Mouse (Mus musculus) gastrocnemius, postnatal 25 days (tissue): ENCODE measurements around the gene Mark1. TPM values are rescaled to one million over a fixed set of nuclear protein-coding genes. Genes with fewer than 3 reads are reported as not detected.

Experiments used
- DNase-seq: peaks from one replicate; pipeline ENCODE4 v3.0.0; 2022
- total RNA-seq, 2 experiments: library from RNA; stranded (reverse); gene quantifications; 1 replicate in 1 of 2; 2 replicates in 1 of 2; pipeline ENCODE4 v1.2.3; 2021

Mark1 gene
- total RNA-seq, 2 experiments from 2014 or later, result 3.2 to 3.7 TPM

- no peak for DNase-seq
Observed at GRCm38 (mm10) chr1:184963121-184963693, 36.2 kb downstream of the Mark1 start.

DNA sequence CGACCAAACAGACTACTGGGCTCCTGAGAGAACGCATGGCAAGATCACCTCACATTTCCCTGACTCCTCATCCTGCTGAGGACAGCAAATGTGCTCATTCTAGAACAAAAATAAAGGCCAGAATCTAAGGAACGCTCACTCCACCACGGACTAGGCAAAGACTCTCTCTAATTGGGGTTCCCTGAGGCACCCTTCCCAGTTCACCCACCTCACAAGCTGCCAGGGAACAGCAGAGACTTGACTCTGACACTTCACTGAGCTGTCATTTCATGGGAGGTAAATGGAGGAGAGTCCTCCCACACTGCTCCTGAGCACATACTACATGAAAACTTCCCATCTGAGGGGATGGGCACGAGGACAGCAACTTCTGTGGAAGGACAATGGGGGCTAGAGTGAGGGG, 37.5 kb downstream of the Mark1 start:
- DNase-seq, result no peak

- DNase-seq, result no peak
Observed at GRCm38 (mm10) chr1:184958818-184959217, 40.6 kb downstream of the Mark1 start.

- no peak for DNase-seq
Observed at GRCm38 (mm10) chr1:184958388-184958787, 41.0 kb downstream of the Mark1 start.

GRCm38 (mm10) chr1:184951758-184952157, 47.6 kb downstream of the Mark1 start:
- DNase-seq, result no peak

- no peak for DNase-seq
Observed at GRCm38 (mm10) chr1:184951057-184951456, 48.3 kb downstream of the Mark1 start.

GRCm38 (mm10) chr1:184938106-184938505, 61.3 kb downstream of the Mark1 start:
- DNase-seq, result no peak

GRCm38 (mm10) chr1:184935980-184936379, 63.4 kb downstream of the Mark1 start:
- DNase-seq, result no peak

DNA sequence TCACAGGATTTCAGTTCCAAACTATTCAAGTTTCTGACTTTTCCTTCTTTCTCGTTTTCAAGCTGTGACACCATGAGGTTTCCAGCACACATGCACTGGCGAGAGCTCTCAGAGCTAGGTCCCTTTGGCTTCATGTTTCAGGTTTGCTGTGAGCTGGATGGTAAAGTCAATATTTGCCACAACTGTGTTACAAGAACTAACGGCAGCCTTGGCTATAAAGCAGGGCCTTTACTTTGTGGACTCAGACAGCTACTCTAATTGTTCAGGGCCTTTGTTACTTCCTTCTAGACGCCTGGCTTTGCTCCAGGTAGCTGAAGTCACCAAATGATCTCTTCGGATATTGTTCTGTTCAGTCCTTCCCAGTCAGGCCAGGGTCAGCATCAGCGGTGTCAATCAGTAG, 63.9 kb downstream of the Mark1 start:
- DNase-seq, result no peak

- DNase-seq, result no peak
Observed at GRCm38 (mm10) chr1:184931097-184931496, 68.3 kb downstream of the Mark1 start.

GRCm38 (mm10) chr1:184928382-184928781, 71.0 kb downstream of the Mark1 start:
- DNase-seq, result no peak

GRCm38 (mm10) chr1:184927911-184928310, 71.5 kb downstream of the Mark1 start:
- DNase-seq, result no peak

DNA sequence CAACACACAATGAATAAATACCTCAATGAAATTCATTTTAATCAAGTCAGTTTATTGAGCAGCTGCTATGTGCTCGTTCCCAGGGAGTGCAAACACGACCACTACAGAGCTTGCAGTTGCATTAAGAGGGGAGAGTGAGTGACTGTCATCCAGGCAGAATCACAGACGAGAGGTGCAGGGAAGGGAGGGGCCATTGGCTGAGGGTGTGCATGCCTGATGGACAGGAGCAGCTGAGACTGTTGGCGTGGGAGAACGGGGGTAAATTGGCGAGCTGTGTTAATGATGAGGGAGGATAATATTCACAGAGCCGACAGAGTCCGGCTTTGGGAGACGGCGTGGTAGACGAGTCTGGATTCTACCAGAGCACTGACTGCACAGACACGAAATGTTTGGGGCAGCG, 76.5 kb downstream of the Mark1 start:
- peak; percentile 62 for DNase-seq

- no peak for DNase-seq
Observed at GRCm38 (mm10) chr1:184920057-184920456, 79.3 kb downstream of the Mark1 start.

GRCm38 (mm10) chr1:184918227-184918888, 81.0 kb downstream of the Mark1 start:
- no peak for DNase-seq

- DNase-seq, result no peak
Observed at GRCm38 (mm10) chr1:184912336-184912735, 87.0 kb downstream of the Mark1 start.

DNA sequence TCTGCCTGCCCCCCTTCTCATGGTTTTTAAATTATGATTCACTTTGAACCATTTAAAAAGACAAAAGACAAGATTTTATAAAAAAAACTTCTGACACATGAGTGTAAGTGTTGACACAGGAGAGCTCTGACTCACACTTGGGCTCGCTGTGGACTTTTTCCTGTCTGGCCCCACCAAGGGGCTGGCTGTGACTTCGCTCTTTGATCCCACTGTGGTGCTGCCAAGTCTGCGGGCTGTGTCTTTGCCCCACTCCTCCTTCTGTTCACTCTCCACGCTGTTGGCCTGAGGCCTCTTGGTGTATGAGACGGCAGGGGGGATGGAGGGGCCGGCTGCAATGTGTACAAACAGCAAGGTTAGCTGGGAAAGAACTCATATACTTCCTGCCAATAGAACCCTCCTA, 87.5 kb downstream of the Mark1 start:
- no peak for DNase-seq

DNA sequence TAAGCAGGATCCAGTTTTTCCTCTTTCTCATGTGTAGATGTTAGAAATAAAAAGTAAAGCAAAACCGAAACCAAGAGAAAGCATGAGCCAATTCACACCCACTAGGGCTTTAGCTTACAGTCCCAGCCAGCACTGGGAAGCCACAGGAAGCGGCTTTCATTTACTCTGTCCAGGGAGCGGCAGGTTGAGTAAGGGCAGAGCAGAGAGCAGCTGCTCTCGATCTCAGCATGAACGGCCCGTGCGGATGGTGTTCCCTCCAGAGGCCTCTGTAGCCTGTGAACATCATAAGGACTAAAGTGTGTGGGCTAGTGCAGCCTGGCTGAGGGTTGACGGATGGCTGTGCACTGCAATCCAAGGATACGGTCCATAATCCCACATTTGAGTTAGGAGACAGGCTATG, 90.8 kb downstream of the Mark1 start:
- no peak for DNase-seq

DNA sequence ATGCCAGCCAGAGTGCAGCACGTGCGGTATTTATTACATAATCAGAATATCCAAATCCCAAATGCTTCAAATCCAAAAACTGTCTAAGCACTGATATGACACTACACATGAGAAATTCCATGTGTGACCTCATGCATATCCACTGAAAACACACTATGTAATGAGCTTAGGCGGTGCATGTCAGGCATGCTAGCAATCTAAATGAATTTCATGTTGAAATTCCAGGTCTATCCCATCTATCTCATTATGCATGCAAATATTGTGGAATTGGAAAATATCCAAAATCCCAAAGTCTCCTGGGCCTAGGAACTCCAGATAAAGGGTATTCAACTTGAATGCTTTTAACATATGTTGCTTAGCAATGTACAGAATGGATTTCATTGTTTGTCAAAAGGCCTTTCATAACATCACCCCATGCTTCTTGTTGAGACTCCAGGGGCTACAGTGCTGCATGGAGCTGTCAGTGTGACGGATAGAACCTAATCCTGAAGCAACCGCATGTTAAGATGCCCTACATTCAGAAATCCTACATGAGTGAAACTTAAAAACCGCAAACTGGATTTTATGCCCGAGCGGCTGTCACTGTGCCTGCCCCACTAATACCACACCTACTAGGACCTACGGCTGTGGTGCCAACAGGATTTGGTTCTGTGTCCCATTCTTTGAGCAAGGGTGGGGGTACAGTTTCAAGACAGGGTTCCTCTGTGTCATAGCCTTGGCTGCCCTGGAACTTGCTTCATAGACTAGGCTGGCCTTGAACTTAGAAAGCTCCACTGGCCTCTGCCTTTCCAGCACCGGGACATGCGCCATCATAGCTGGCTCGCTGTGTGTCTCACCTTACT, 93.2 kb downstream of the Mark1 start:
- no peak for DNase-seq

DNA sequence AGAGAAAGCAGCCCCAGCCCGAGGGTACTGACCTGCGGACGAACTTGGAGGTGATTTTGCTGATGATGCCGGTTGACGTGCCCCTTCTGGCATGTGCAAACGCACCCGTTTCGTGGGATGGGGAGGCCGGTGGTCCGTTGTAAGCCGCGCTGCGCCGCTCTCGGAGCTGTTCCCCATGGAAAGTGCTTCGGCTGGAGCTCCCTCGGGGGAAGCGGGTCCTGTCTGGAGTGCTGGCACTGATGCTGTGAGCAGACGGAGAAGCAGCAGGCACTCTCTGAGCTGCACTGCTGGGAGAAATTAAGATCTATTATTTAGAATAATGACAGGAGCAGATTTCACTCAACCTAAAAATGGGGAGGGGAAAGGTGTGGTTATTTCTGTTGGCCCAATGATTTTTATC, 94.0 kb downstream of the Mark1 start:
- DNase-seq, result no peak

DNA sequence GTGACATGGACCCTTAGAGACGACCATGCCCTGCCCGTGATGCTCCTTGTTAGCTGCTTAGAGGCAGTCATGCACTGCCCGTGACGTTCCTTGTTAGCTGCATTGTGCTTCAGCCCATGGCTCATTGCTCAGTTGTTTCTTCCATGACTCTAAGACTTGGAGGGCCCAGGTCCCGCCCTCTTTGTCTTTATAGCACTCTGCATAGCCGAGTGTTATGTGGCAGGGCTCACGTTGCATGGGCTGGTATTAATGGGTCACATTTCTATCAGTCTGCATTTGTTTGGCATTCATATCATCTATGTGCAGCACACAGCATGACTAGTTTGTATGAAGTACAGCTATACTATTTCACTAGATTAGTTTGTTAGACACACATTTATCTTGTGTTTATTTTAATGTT, 95.7 kb downstream of the Mark1 start:
- no peak for DNase-seq

- no peak for DNase-seq
Observed at GRCm38 (mm10) chr1:184902886-184903285, 96.5 kb downstream of the Mark1 start.

DNA sequence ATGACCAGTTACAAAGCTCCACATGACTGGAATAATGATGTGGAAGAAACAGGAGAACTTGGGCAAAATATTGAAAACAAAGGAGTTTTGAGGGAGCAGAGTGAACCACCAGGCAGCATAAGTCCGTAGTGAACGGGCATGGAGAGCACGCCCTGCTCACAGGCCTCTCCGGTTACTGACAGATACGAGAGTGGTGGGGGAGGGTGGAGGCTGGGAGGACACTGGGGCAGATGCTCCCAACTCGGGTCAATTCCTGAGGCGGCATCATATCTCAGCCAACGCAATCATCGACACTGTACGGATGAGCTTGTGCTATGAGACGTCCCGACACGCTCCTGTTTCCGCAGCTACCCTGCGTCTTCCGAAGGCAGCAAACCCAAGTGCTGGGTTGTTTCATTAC, 102.0 kb downstream of the Mark1 start:
- no peak for DNase-seq
